Comparison of ENCODE assay signal across 9 mouse cellular contexts in genomic region chr8:57328161-57328920, GRCm38 (mm10). TPM values are rescaled to one million over a fixed set of nuclear protein-coding genes. Genes with fewer than 3 reads are reported as not detected.
DNase-seq lines count a peak whose midpoint lies in the region; ATAC-seq lines count a peak whose summit lies in the region.
"Had no signal": no experiment of that assay in that cellular context is flagged by ENCODE, and none has a peak within 500 bp of the region (broad histone marks: within the 10 kb centered on the region; RNA-seq: fewer than 3 reads in every experiment).

No protein-coding gene starts in this region.

- peak overlapping the region; percentile 33 for H3K4me3 ChIP-seq in embryonic facial prominence, embryonic 12.5 days
- H3K4me3 ChIP-seq in heart, embryonic 11.5 days (ENCODE audit: low read depth, low read length): peak overlapping the region; percentile 95
- peak overlapping the region; percentile 89 for H3K4me3 ChIP-seq in limb, embryonic 10.5 days
- 0 out of 2 replicates have a peak overlapping the region, but pooled peaks have one; percentile 2 for H3K4me3 ChIP-seq in midbrain, embryonic 14.5 days (replicated peaks; ENCODE audit: low read depth, low read length)

- H3K4me2 ChIP-seq in embryonic facial prominence, embryonic 12.5 days (replicated peaks): peak overlapping the region; percentile 49
- peak overlapping the region; percentile 74 for H3K4me2 ChIP-seq in heart, embryonic 11.5 days
- peak overlapping the region; percentile 34 for H3K4me2 ChIP-seq in midbrain, embryonic 14.5 days (ENCODE audit: low read length)

- H3K4me1 ChIP-seq in embryonic facial prominence, embryonic 12.5 days: peaks cover 17% of the 10 kb centered on the region; the same call in 1 of the 2 replicates
- H3K4me1 ChIP-seq in heart, embryonic 11.5 days (ENCODE audit: control insufficient read depth, insufficient read depth, low read length): peaks cover 29% of the 10 kb centered on the region
- H3K4me1 ChIP-seq in limb, embryonic 10.5 days: peaks cover 79% of the 10 kb centered on the region
- peaks cover 4% of the 10 kb centered on the region; the same call in 1 of the 2 replicates for H3K4me1 ChIP-seq in midbrain, embryonic 14.5 days (ENCODE audit: control insufficient read depth, insufficient read depth, low read length)

- peak; percentile 81 for ATAC-seq in embryonic facial prominence, embryonic 12.5 days (ENCODE audit: insufficient number of reproducible peaks, insufficient read depth, low FRiP score, low TSS enrichment)
- peak; percentile 77 for ATAC-seq in heart, embryonic 11.5 days (replicated peaks; ENCODE audit: insufficient number of reproducible peaks, low FRiP score, low TSS enrichment)
- peak; percentile 74; the same call in 1 of the 2 replicates for ATAC-seq in midbrain, embryonic 14.5 days (ENCODE audit: low FRiP score, low TSS enrichment)

- H3K27me3 ChIP-seq in embryonic facial prominence, embryonic 12.5 days: peaks cover 80% of the 10 kb centered on the region
- no peaks in the 10 kb centered on the region for H3K27me3 ChIP-seq in heart, embryonic 11.5 days (ENCODE audit: control insufficient read depth, insufficient read depth, low read length)
- H3K27me3 ChIP-seq in limb, embryonic 10.5 days (ENCODE audit: low read depth, poor library complexity, severe bottlenecking): peaks cover 92% of the 10 kb centered on the region
- H3K27me3 ChIP-seq in midbrain, embryonic 14.5 days (ENCODE audit: control insufficient read depth, insufficient read depth, low read length): peaks cover 97% of the 10 kb centered on the region

- H3K27ac ChIP-seq in embryonic facial prominence, embryonic 12.5 days: peak overlapping the region; percentile 74
- peak overlapping the region; percentile 96 for H3K27ac ChIP-seq in heart, embryonic 11.5 days (ENCODE audit: low read depth, low read length)
- peak overlapping the region; percentile 99 for H3K27ac ChIP-seq in limb, embryonic 10.5 days
- H3K27ac ChIP-seq in midbrain, embryonic 14.5 days (replicated peaks; ENCODE audit: low read depth, low read length): no peak overlapping the region

- WGBS in embryonic facial prominence, embryonic 12.5 days: under 1% methylated on average over 42 of the region's 42 CpGs
- under 1% methylated on average over 42 of the region's 42 CpGs for WGBS in heart, embryonic 11.5 days (ENCODE audit: insufficient replicate concordance)
- under 1% methylated on average over 42 of the region's 42 CpGs for WGBS in limb, embryonic 10.5 days
- under 1% methylated on average over 42 of the region's 42 CpGs for WGBS in midbrain, embryonic 14.5 days

- peak; percentile 74 for DNase-seq in ZHBTc4 (ENCODE audit: low read depth, low spot score)
- DNase-seq in limb, embryonic 10.5 days (ENCODE audit: low spot score): peak; percentile 81
- DNase-seq in midbrain, embryonic 14.5 days: peak; percentile 80
- no peak for DNase-seq in left cerebral cortex, postnatal 25 days (ENCODE audit: low spot score in 2 of 2)
- DNase-seq in layer of hippocampus, postnatal 25 days (ENCODE audit: extremely low spot score in 1 of 2, low spot score in 1 of 2): no peak
- DNase-seq in thymus, postnatal 0 days (ENCODE audit: low spot score): no peak

- intact Hi-C loops in left cerebral cortex, postnatal 25 days (cut with DNase I): no loop called here

- H3K9ac ChIP-seq in embryonic facial prominence, embryonic 12.5 days: peak overlapping the region; percentile 19; the same call in 1 of the 2 replicates
- peak overlapping the region; percentile 99 for H3K9ac ChIP-seq in heart, embryonic 11.5 days (ENCODE audit: low read depth, low read length)
- no peak overlapping the region for H3K9ac ChIP-seq in midbrain, embryonic 14.5 days (replicated peaks; ENCODE audit: low read length)

- H3K9me3 ChIP-seq in embryonic facial prominence, embryonic 12.5 days: no peaks in the 10 kb centered on the region
- H3K9me3 ChIP-seq in heart, embryonic 11.5 days (replicated peaks; ENCODE audit: control insufficient read depth, low read length): no peaks in the 10 kb centered on the region
- no peaks in the 10 kb centered on the region for H3K9me3 ChIP-seq in limb, embryonic 10.5 days (replicated peaks)
- no peaks in the 10 kb centered on the region for H3K9me3 ChIP-seq in midbrain, embryonic 14.5 days (ENCODE audit: control insufficient read depth, low read length)

- no peaks in the 10 kb centered on the region for H3K36me3 ChIP-seq in embryonic facial prominence, embryonic 12.5 days
- no peaks in the 10 kb centered on the region; the same call in 1 of the 2 replicates for H3K36me3 ChIP-seq in heart, embryonic 11.5 days (ENCODE audit: control insufficient read depth, insufficient read depth, low read length)
- H3K36me3 ChIP-seq in limb, embryonic 10.5 days: peaks cover 36% of the 10 kb centered on the region
- H3K36me3 ChIP-seq in midbrain, embryonic 14.5 days (ENCODE audit: control insufficient read depth, insufficient read depth, low read length): no peaks in the 10 kb centered on the region

RNA-seq across cellular contexts. Expression of gene Hand2, which starts 7.6 kb away (rescaled TPM):
- polyA plus RNA-seq in embryonic facial prominence, embryonic 12.5 days (2016; fragmentation: Nextera tagmentation; extraction: Ambion mirVana): 5.8 and 6.3 TPM in 2 replicates
- 17.2 and 17.9 TPM in 2 replicates for polyA plus RNA-seq in heart, embryonic 11.5 days (2014; fragmentation: Nextera tagmentation; extraction: Ambion mirVana)
- 9.8 and 10.1 TPM in 2 replicates for polyA plus RNA-seq in limb, embryonic 10.5 days (2016; fragmentation: Nextera tagmentation; extraction: Ambion mirVana)
- not detected in 2 replicates for polyA plus RNA-seq in midbrain, embryonic 14.5 days (2014; fragmentation: Nextera tagmentation; extraction: Ambion mirVana)
- not detected for total RNA-seq in left cerebral cortex, postnatal 25 days (2021)
- total RNA-seq in layer of hippocampus, postnatal 25 days (2021): not detected
- 0.12 and 0.26 TPM in 2 replicates for polyA plus RNA-seq in thymus, postnatal 0 days (2015; fragmentation: Nextera tagmentation; extraction: Ambion mirVana)
- polyA plus RNA-seq: cortical plate, adult 2 months had no signal

Comparison
In these comparisons a context has a peak if more than half of its experiments do, and no peak if none do; other contexts are left out.
1. DNase-seq: peak in ZHBTc4 (single experiment), limb, embryonic 10.5 days (single experiment) and midbrain, embryonic 14.5 days (single experiment); none in left cerebral cortex, postnatal 25 days (0 of 2), layer of hippocampus, postnatal 25 days (0 of 2) and thymus, postnatal 0 days (single experiment).
2. H3K4me3 ChIP-seq: peak in every context shown above with its lines; median percentile 95 in heart, embryonic 11.5 days; 89 in limb, embryonic 10.5 days; 33 in embryonic facial prominence, embryonic 12.5 days; 2 in midbrain, embryonic 14.5 days.
3. Peak in every context shown above with its lines, with median percentiles within 50 percentile points of each other: ATAC-seq and H3K4me2 ChIP-seq.